ENCODE assay signal across 9 mouse cellular contexts in genomic region chr7:19024581-19025255, GRCm38 (mm10). TPM values are rescaled to one million over a fixed set of nuclear protein-coding genes. Genes with fewer than 3 reads are reported as not detected.
DNase-seq lines count a peak whose midpoint lies in the region; ATAC-seq and TF ChIP-seq lines count a peak whose summit lies in the region.
"Had no signal": no experiment of that assay in that cellular context is flagged by ENCODE, and none has a peak within 500 bp of the region (broad histone marks: within the 10 kb centered on the region; RNA-seq: fewer than 3 reads in every experiment).

No protein-coding gene starts in this region.

- peaks cover 42% of the 10 kb centered on the region for H3K27me3 ChIP-seq in forebrain, embryonic 10.5 days (ENCODE audit: poor library complexity, severe bottlenecking)
- no peaks in the 10 kb centered on the region; the same call in 1 of the 2 replicates for H3K27me3 ChIP-seq in kidney, adult 2 months (replicated peaks; ENCODE audit: control insufficient read depth, insufficient read depth, low read length)
- H3K27me3 ChIP-seq in stomach, embryonic 14.5 days (ENCODE audit: control insufficient read depth, insufficient read depth, low read length), result peaks cover 16% of the 10 kb centered on the region

- peak; percentile 53 to 57 for DNase-seq in right cerebral cortex, postnatal 10 days (ENCODE audit: low spot score in 2 of 2)
- no peak for DNase-seq in right cerebral cortex, postnatal 36 days (ENCODE audit: low spot score in 2 of 2)
- DNase-seq in adrenal gland, postnatal 36 days, result peak; percentile 32 to 54
- DNase-seq in forebrain, embryonic 10.5 days (ENCODE audit: extremely low spot score, low spot score), result peak; percentile 44
- peak; percentile 25 for DNase-seq in kidney, adult 2 months
- no peak for DNase-seq in right cerebral cortex, adult 18-20 months

- peak; percentile 15; the same call in 1 of the 2 replicates for ATAC-seq in stomach, embryonic 14.5 days (ENCODE audit: insufficient number of reproducible peaks, insufficient read depth, low FRiP score, low read depth)

- TF ChIP-seq CTCF in kidney, adult 2 months (conservative IDR thresholded peaks at IDR 0.05; ENCODE audit: insufficient read depth, insufficient read length, low read depth, low read length), result no peak

- peak overlapping the region; percentile 59 for H3K4me2 ChIP-seq in stomach, embryonic 14.5 days (replicated peaks; ENCODE audit: low read depth, low read length)

- H3K9ac ChIP-seq in stomach, embryonic 14.5 days (replicated peaks; ENCODE audit: low read depth, low read length), result peak overlapping the region; percentile 92

- H3K9me3 ChIP-seq in forebrain, embryonic 10.5 days, result no peaks in the 10 kb centered on the region
- H3K9me3 ChIP-seq in stomach, embryonic 14.5 days (ENCODE audit: control insufficient read depth, low read depth, low read length), result no peaks in the 10 kb centered on the region

- no peak for TF ChIP-seq POLR2A in kidney, adult 2 months (IDR thresholded peaks at IDR 0.05; ENCODE audit: low read depth, low read length)

- peak overlapping the region; percentile 93 for H3K27ac ChIP-seq in forebrain, embryonic 10.5 days
- H3K27ac ChIP-seq in kidney, adult 2 months (ENCODE audit: insufficient read depth, low read depth, low read length), result no peak overlapping the region
- H3K27ac ChIP-seq in macrophage, result peak overlapping the region; percentile 51
- H3K27ac ChIP-seq in stomach, embryonic 14.5 days (ENCODE audit: low read length), result peak overlapping the region; percentile 48; the same call in 1 of the 2 replicates

- WGBS in forebrain, embryonic 10.5 days, result 4% methylated on average over 34 of the region's 36 CpGs
- 1% methylated on average over 36 of the region's 36 CpGs for WGBS in kidney, adult 2 months
- whole genome bisulfite sequencing in macrophage (ENCODE audit: missing documents), result under 1% methylated on average over 31 of the region's 36 CpGs
- WGBS in stomach, embryonic 14.5 days, result 1% methylated on average over 34 of the region's 36 CpGs

- H3K79me2 ChIP-seq in macrophage (ENCODE audit: inconsistent target), result peaks cover 32% of the 10 kb centered on the region

- H3K36me3 ChIP-seq in forebrain, embryonic 10.5 days (replicated peaks), result peaks cover 14% of the 10 kb centered on the region
- no peaks in the 10 kb centered on the region; the same call in 1 of the 2 replicates for H3K36me3 ChIP-seq in kidney, adult 2 months (ENCODE audit: control insufficient read depth, insufficient read depth, low read length)
- H3K36me3 ChIP-seq in macrophage (ENCODE audit: inconsistent target), result peaks cover 12% of the 10 kb centered on the region
- peaks cover 12% of the 10 kb centered on the region for H3K36me3 ChIP-seq in stomach, embryonic 14.5 days (ENCODE audit: control insufficient read depth, insufficient read depth, low read length)

- H3K4me3 ChIP-seq in forebrain, embryonic 10.5 days, result peak overlapping the region; percentile 85
- peak overlapping the region; percentile 90 for H3K4me3 ChIP-seq in kidney, adult 2 months (ENCODE audit: insufficient read depth, low read depth, low read length)
- H3K4me3 ChIP-seq in macrophage (ENCODE audit: inconsistent target), result peak overlapping the region; percentile 84
- peak overlapping the region; percentile 95 for H3K4me3 ChIP-seq in stomach, embryonic 14.5 days (ENCODE audit: low read depth, low read length)

- H3K4me1 ChIP-seq in forebrain, embryonic 10.5 days, result peaks cover 34% of the 10 kb centered on the region
- peaks cover 8% of the 10 kb centered on the region; the same call in 1 of the 2 replicates for H3K4me1 ChIP-seq in kidney, adult 2 months (ENCODE audit: control insufficient read depth, insufficient read depth, low read length)
- peaks cover 14% of the 10 kb centered on the region for H3K4me1 ChIP-seq in stomach, embryonic 14.5 days (ENCODE audit: control insufficient read depth, insufficient read depth, low read length)

RNA-seq across cellular contexts. Expression of gene Sympk, which starts 0.5 kb away (rescaled TPM):
- total RNA-seq in adrenal gland, postnatal 36 days (2021), result 100 to 1,000 TPM in 1 of 2 experiments, 10 to 100 TPM in 1; 88.7 to 102 TPM
- polyA plus RNA-seq in forebrain, embryonic 10.5 days (2016; fragmentation: Nextera tagmentation; extraction: Ambion mirVana), result 41.2 and 46.3 TPM in 2 replicates
- 59.8 and 68.9 TPM in 2 replicates for polyA plus RNA-seq in kidney, adult 2 months (2012; rRNA removed)
- total RNA-seq in macrophage (2018; cell fraction: chromatin; rRNA removed), result 100 to 1,000 TPM in 13 of 26 experiments, 10 to 100 TPM in 13; 25.0 to 135 (median 98.2) TPM
- 100 to 1,000 TPM in 1 of 26 experiments, 10 to 100 TPM in 25; 52.1 to 103 (median 70.7) TPM for total RNA-seq in macrophage (2018; cell fraction: cytosol; rRNA removed)
- total RNA-seq in macrophage (2018; cell fraction: nucleus; rRNA removed), result 100 to 1,000 TPM in 5 of 26 experiments, 10 to 100 TPM in 21; 30.9 to 142 (median 79.5) TPM
- 34.2 to 90.4 TPM (median 59.0 TPM) in 3 replicates for polyA plus RNA-seq in macrophage (2018)
- 21.7 and 23.7 TPM in 2 replicates for polyA plus RNA-seq in stomach, embryonic 14.5 days (2014; fragmentation: Nextera tagmentation; extraction: Ambion mirVana)

RNA-seq across cellular contexts. Expression of gene Foxa3, which starts 1.4 kb away (rescaled TPM):
- not detected for total RNA-seq in adrenal gland, postnatal 36 days (2021)
- polyA plus RNA-seq in forebrain, embryonic 10.5 days (2016; fragmentation: Nextera tagmentation; extraction: Ambion mirVana), result not detected in 2 replicates
- polyA plus RNA-seq in kidney, adult 2 months (2012; rRNA removed), result 0.13 and 0.16 TPM in 2 replicates
- total RNA-seq in macrophage (2018; cell fraction: chromatin; rRNA removed), result not detected
- total RNA-seq in macrophage (2018; cell fraction: cytosol; rRNA removed), result under 1 TPM in 1 of 26 experiments, not detected in 25; 0.05 TPM
- not detected for total RNA-seq in macrophage (2018; cell fraction: nucleus; rRNA removed)
- polyA plus RNA-seq in macrophage (2018), result not detected in 3 replicates
- polyA plus RNA-seq in stomach, embryonic 14.5 days (2014; fragmentation: Nextera tagmentation; extraction: Ambion mirVana), result 14.8 and 15.3 TPM in 2 replicates
- total RNA-seq: heart, postnatal 36 days had no signal

RNA-seq across cellular contexts. Expression of gene Irf2bp1, which starts 20.9 kb away (rescaled TPM):
- 10 to 100 TPM; 47.0 to 47.5 TPM for total RNA-seq in adrenal gland, postnatal 36 days (2021)
- 21.3 and 22.1 TPM in 2 replicates for polyA plus RNA-seq in forebrain, embryonic 10.5 days (2016; fragmentation: Nextera tagmentation; extraction: Ambion mirVana)
- polyA plus RNA-seq in kidney, adult 2 months (2012; rRNA removed), result 18.1 and 21.1 TPM in 2 replicates
- total RNA-seq in macrophage (2018; cell fraction: chromatin; rRNA removed), result 10 to 100 TPM in 5 of 26 experiments, 1 to 10 TPM in 15, under 1 TPM in 6; 0.41 to 14.2 (median 3.4) TPM
- total RNA-seq in macrophage (2018; cell fraction: cytosol; rRNA removed), result 10 to 100 TPM in 17 of 26 experiments, 1 to 10 TPM in 9; 4.9 to 20.8 (median 13.7) TPM
- total RNA-seq in macrophage (2018; cell fraction: nucleus; rRNA removed), result 10 to 100 TPM in 13 of 26 experiments, 1 to 10 TPM in 13; 4.0 to 22.8 (median 10.1) TPM
- 7.1 to 12.7 TPM (median 12.6 TPM) in 3 replicates for polyA plus RNA-seq in macrophage (2018)
- 22.7 and 25.5 TPM in 2 replicates for polyA plus RNA-seq in stomach, embryonic 14.5 days (2014; fragmentation: Nextera tagmentation; extraction: Ambion mirVana)

RNA-seq across cellular contexts. Expression of gene Rsph6a, which starts 29.8 kb away (rescaled TPM):
- total RNA-seq in adrenal gland, postnatal 36 days (2021), result not detected
- polyA plus RNA-seq in forebrain, embryonic 10.5 days (2016; fragmentation: Nextera tagmentation; extraction: Ambion mirVana), result not detected in 2 replicates
- 0.05 TPM in 2 replicates for polyA plus RNA-seq in kidney, adult 2 months (2012; rRNA removed)
- 1 to 10 TPM in 4 of 26 experiments, under 1 TPM in 6, not detected in 16; 0.48 to 1.5 (median 0.91) TPM for total RNA-seq in macrophage (2018; cell fraction: chromatin; rRNA removed)
- not detected for total RNA-seq in macrophage (2018; cell fraction: cytosol; rRNA removed)
- total RNA-seq in macrophage (2018; cell fraction: nucleus; rRNA removed), result 1 to 10 TPM in 1 of 26 experiments, under 1 TPM in 3, not detected in 22; 0.51 to 1.7 (median 0.75) TPM
- not detected in 3 replicates for polyA plus RNA-seq in macrophage (2018)
- polyA plus RNA-seq in stomach, embryonic 14.5 days (2014; fragmentation: Nextera tagmentation; extraction: Ambion mirVana), result not detected in 2 replicates
- total RNA-seq: heart, postnatal 36 days had no signal

RNA-seq across cellular contexts. Expression of gene Mypop, which starts 33.7 kb away (rescaled TPM):
- 10 to 100 TPM; 10.3 to 12.2 TPM for total RNA-seq in adrenal gland, postnatal 36 days (2021)
- polyA plus RNA-seq in forebrain, embryonic 10.5 days (2016; fragmentation: Nextera tagmentation; extraction: Ambion mirVana), result 3.9 and 4.4 TPM in 2 replicates
- polyA plus RNA-seq in kidney, adult 2 months (2012; rRNA removed), result 7.6 and 8.7 TPM in 2 replicates
- 1 to 10 TPM in 3 of 26 experiments, under 1 TPM in 9, not detected in 14; 0.25 to 2.4 (median 0.69) TPM for total RNA-seq in macrophage (2018; cell fraction: chromatin; rRNA removed)
- under 1 TPM; 0.11 to 0.58 (median 0.24) TPM for total RNA-seq in macrophage (2018; cell fraction: cytosol; rRNA removed)
- under 1 TPM in 17 of 26 experiments, not detected in 9; 0.25 to 0.96 (median 0.46) TPM for total RNA-seq in macrophage (2018; cell fraction: nucleus; rRNA removed)
- polyA plus RNA-seq in macrophage (2018), result 0.25 to 0.49 TPM (median 0.46 TPM) in 3 replicates
- 3.0 and 3.5 TPM in 2 replicates for polyA plus RNA-seq in stomach, embryonic 14.5 days (2014; fragmentation: Nextera tagmentation; extraction: Ambion mirVana)

Comparison
In these comparisons a context has a peak if more than half of its experiments do, and no peak if none do; other contexts are left out.
1. DNase-seq: peak in right cerebral cortex, postnatal 10 days (2 of 2), adrenal gland, postnatal 36 days (2 of 2), forebrain, embryonic 10.5 days (single experiment) and kidney, adult 2 months (single experiment); none in right cerebral cortex, postnatal 36 days (0 of 2) and right cerebral cortex, adult 18-20 months (single experiment).
2. RNA of gene Foxa3, which starts 1.4 kb away (polyA plus RNA-seq): 14.8 to 15.3 TPM in stomach, embryonic 14.5 days; 0.13 to 0.16 TPM in kidney, adult 2 months, not detected in forebrain, embryonic 10.5 days and not detected in macrophage; every median in the first group is over 10 times any median in the second.
3. Peak in every context shown above with its lines, with median percentiles within 50 percentile points of each other: H3K4me3 ChIP-seq.